Mouse (Mus musculus) liver, embryonic 14.5 days (tissue): ENCODE results near the gene Notch2. TPM values are rescaled to one million over a fixed set of nuclear protein-coding genes. Genes with fewer than 3 reads are reported as not detected.

ENCODE experiments used
- ATAC-seq: fragments of 200-750 bp; cut with Nextera tagmentation; 2 replicates; pipeline ENCODE4 v1.8.0; 2017; ENCODE audit warnings: moderate number of reproducible peaks, mild to moderate bottlenecking, moderate library complexity; ENCODE audit not compliant: insufficient read depth
- DNase-seq, 3 experiments: peaks; one replicate each; pipeline ENCODE4 v3.0.0-alpha.2; 2012 to 2013; ENCODE audit warnings: low read depth in 3 of 3, low spot score in 3 of 3
- H3K27ac ChIP-seq: fragments of 300-500 bp; sonication (generic); 2 replicates; pipeline ENCODE4 v1.5.1; 2014; ENCODE audit warnings: moderate library complexity, mild to moderate bottlenecking, control low read depth, inconsistent platforms
- H3K27me3 ChIP-seq: fragments of 300-500 bp; sonication (generic); 2 replicates; pipeline ENCODE4 v1.6.1; 2014; ENCODE audit warnings: mild to moderate bottlenecking, low read length, moderate library complexity; ENCODE audit not compliant: control insufficient read depth, insufficient read depth
- H3K36me3 ChIP-seq: fragments of 300-500 bp; sonication (generic); replicated peaks from 2 replicates; pipeline ENCODE4 v1.6.1; 2014; ENCODE audit warnings: low read depth; ENCODE audit not compliant: control insufficient read depth, insufficient read depth
- H3K4me1 ChIP-seq, 2 experiments: fragments of 200-500 bp in 1 of 2; fragments of 300-500 bp in 1 of 2; sonication (generic) in 1 of 2; replicated peaks; 2 replicates each; pipeline ENCODE4 v1.6.1; 2012 to 2014; ENCODE audit warnings: antibody characterized with exemption in 1 of 2, inconsistent platforms in 1 of 2, low read length in 1 of 2; ENCODE audit not compliant: control insufficient read depth in 2 of 2, insufficient read depth in 2 of 2
- H3K4me2 ChIP-seq: fragments of 300-500 bp; sonication (generic); 2 replicates; pipeline ENCODE4 v1.6.1; 2014; ENCODE audit warnings: low read depth, mild to moderate bottlenecking, control low read depth, moderate library complexity
- H3K4me3 ChIP-seq, 2 experiments: fragments of 200-500 bp in 1 of 2; fragments of 300-500 bp in 1 of 2; sonication (generic) in 1 of 2; 2 replicates each; pipeline ENCODE4 v1.5.1; 2012 to 2014; ENCODE audit warnings: low read depth in 2 of 2, low read length in 2 of 2, mild to moderate bottlenecking in 2 of 2, control low read depth in 1 of 2, inconsistent platforms in 1 of 2, moderate library complexity in 1 of 2; ENCODE audit not compliant: insufficient read depth in 1 of 2
- H3K9ac ChIP-seq: fragments of 300-500 bp; sonication (generic); replicated peaks from 2 replicates; pipeline ENCODE4 v1.6.1; 2014; ENCODE audit warnings: mild to moderate bottlenecking, control low read depth, moderate library complexity
- H3K9me3 ChIP-seq: fragments of 300-500 bp; sonication (generic); 2 replicates; pipeline ENCODE4 v1.6.1; 2016; ENCODE audit warnings: low read length, mixed read lengths; ENCODE audit not compliant: control insufficient read depth
- CTCF ChIP-seq: IDR thresholded peaks from 2 replicates; pipeline ENCODE4 v1.5.1; 2016; ENCODE audit warnings: antibody characterized with exemption, low read depth, control low read depth
- EP300 ChIP-seq: IDR thresholded peaks from 2 replicates; pipeline ENCODE4 v1.6.1; 2016; ENCODE audit warnings: antibody characterized with exemption, low read depth
- WGBS: fragments of 180-500 bp; shearing (Covaris S2); extraction: QIAGEN DNeasy Blood & Tissue Kit; methylation state at CpG from one replicate; pipeline ENCODE4 v1.1.7; 2014; ENCODE audit not compliant: insufficient replicate concordance; 5-methylcytosine and 5-hydroxymethylcytosine counted together
- polyA plus RNA-seq, 2 experiments: library from polyadenylated mRNA; depleted of rRNA in 1 of 2; stranded (reverse) in 1 of 2; unstranded in 1 of 2; fragments of >200 nt; fragmentation: Nextera tagmentation in 1 of 2; extraction: Ambion mirVana in 1 of 2; gene quantifications; 2 replicates each; pipeline versions ENCODE4 v1.2.1 to v1.2.3; 2012 to 2014

The Notch2 gene
- polyA plus RNA-seq, 2 experiments: 3.0 to 5.4 TPM

DNA sequence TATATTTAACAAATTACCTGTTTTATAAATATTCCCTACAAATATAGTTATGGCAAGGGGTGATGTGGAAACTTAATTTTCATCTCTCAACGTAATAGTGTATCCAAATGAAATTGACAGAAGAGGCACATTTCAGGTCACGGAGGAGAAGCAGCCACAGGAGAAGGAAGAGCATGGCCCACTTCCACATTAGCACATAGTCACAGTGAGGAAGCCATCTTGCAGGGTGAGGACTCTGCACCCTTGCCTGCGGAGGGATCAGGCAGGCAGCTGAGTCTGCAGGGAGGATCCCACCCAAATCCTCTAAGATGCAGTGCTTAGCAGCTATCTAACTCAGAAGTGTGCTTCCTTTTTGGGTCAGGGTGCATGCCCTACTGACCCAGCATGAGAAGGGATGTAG is 27.6 kb upstream of the Notch2 start:
- Histone ChIP-seq H3K36me3 (no peaks in the 10 kb centered on the region), H3K4me3 (no peak overlapping the region), H3K27me3 (no peaks in the 10 kb centered on the region), H3K9me3 (no peaks in the 10 kb centered on the region), H3K27ac (no peak overlapping the region), H3K4me2 (no peak overlapping the region), H3K4me1 (peaks cover 0 to 7% of the 10 kb centered on the region in 2 experiments; a peak in 2 of 4 replicates), H3K9ac (no peak overlapping the region)
- no peak for DNase-seq
- no peak for TF ChIP-seq EP300
- no peak for TF ChIP-seq CTCF
- no peak for ATAC-seq
- 61% methylated on average over 3 of the region's 3 CpGs for WGBS

DNA sequence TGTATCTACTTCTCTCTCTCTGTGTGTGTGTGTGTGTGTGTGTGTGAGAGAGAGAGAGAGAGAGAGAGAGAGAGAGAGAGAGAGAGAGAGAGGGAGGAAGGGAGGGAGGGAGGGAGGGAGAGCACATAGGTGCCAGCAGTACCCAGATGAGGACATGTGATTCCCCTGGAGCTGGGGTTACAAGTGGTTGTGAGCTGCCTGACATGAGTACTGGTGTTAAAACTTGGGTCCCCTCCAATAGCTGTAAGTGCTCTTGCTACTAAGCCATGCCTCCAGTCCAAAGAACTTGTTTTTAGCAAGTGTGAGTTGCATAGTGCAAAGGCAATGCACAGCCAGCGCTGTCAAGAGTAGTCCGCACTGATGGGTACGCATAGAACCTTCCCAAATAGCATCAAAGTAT is 26.2 kb upstream of the Notch2 start:
- H3K4me3 ChIP-seq: no peak overlapping the region
- H3K27me3 ChIP-seq: no peaks in the 10 kb centered on the region
- DNase-seq (no peak), ATAC-seq (no peak)
- no peaks in the 10 kb centered on the region for H3K9me3 ChIP-seq
- no peaks in the 10 kb centered on the region for H3K36me3 ChIP-seq
- no peak overlapping the region for H3K9ac ChIP-seq
- TF ChIP-seq EP300 (no peak), CTCF (no peak)
- no peak overlapping the region for H3K4me2 ChIP-seq
- peaks cover 0 to 5% of the 10 kb centered on the region in 2 experiments; a peak in 2 of 4 replicates for H3K4me1 ChIP-seq
- H3K27ac ChIP-seq: no peak overlapping the region
- WGBS: 97% methylated on average over 3 of the region's 3 CpGs

DNA sequence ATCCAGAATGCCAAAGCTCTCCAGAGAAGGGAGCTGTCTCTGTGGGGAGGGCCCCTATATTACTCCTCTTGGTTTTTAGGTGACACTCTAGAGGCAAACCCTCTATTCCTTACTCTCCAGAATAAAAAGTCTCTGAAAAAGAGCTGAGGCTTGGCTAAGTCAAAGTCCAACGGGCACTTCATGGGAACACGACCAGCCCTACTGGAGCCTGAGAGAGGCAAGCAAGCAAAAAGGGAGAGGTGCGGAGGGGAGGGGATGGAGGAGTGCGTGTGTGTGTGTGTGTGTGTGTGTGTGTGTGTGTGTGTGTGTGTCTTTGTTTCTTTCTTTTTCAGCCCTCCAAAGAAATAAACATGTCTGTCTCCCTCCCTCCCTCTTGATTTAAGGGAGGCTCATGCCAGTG is 24.6 kb upstream of the Notch2 start:
- Histone ChIP-seq H3K27me3 (no peaks in the 10 kb centered on the region), H3K4me2 (no peak overlapping the region), H3K4me1 (peaks cover 0 to 5% of the 10 kb centered on the region in 2 experiments; a peak in 2 of 4 replicates), H3K4me3 (no peak overlapping the region), H3K36me3 (no peaks in the 10 kb centered on the region), H3K9ac (no peak overlapping the region), H3K9me3 (no peaks in the 10 kb centered on the region), H3K27ac (no peak overlapping the region)
- ATAC-seq (no peak), DNase-seq (no peak)
- TF ChIP-seq EP300 (no peak), CTCF (no peak)
- 66% methylated on average over 4 of the region's 4 CpGs for WGBS

DNA sequence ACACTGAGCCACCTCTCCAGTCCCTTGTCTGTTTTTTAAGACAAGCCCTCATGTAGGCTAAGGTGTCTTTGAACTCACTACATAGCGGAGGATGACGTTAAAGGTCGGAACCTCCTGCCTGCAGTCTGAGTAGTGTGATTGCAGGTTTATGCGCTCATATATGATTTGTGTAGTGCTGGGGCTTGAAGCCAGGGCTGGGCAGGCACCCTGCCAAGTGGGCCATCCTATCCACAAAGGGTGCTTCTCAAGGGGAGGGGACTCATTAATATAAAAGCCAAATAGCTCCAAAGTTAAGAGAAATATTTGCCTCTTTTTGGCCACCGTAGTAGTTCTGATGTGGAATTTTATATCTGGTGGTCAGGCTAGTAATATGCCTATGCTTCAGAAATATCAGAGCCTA is 22.8 kb upstream of the Notch2 start:
- DNase-seq: no peak
- H3K27ac ChIP-seq: no peak overlapping the region
- no peaks in the 10 kb centered on the region for H3K9me3 ChIP-seq
- 83% methylated on average over 5 of the region's 5 CpGs for WGBS
- no peak overlapping the region for H3K4me2 ChIP-seq
- peaks cover 0 to 5% of the 10 kb centered on the region in 2 experiments; a peak in 2 of 4 replicates for H3K4me1 ChIP-seq
- H3K27me3 ChIP-seq: no peaks in the 10 kb centered on the region
- TF ChIP-seq CTCF (no peak), EP300 (no peak)
- no peak overlapping the region for H3K4me3 ChIP-seq
- H3K36me3 ChIP-seq: no peaks in the 10 kb centered on the region
- H3K9ac ChIP-seq: no peak overlapping the region
- ATAC-seq: no peak

DNA sequence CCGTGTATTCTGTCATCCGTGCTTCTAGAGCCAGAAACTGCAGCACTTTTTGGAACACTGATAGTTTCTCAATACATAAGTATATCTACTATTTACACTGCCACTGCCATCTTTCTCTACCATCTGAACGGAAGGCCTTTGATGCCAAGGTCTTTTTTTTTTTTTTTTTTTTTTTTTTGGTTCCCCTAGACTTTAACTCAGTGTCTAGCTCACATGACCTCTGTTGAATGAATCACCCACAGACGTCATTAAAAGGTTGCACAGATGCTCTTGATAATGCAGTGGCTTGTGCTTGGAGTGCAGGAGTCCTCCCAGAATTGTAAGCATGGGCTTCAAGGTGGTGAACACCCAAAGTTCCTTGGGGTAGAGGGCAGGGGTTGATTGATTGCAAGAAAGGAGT is 21.0 kb upstream of the Notch2 start:
- H3K4me3 ChIP-seq: no peak overlapping the region
- no peaks in the 10 kb centered on the region for H3K36me3 ChIP-seq
- H3K4me2 ChIP-seq: no peak overlapping the region
- no peak overlapping the region for H3K27ac ChIP-seq
- H3K4me1 ChIP-seq: peaks cover 0 to 3% of the 10 kb centered on the region in 2 experiments; a peak in 2 of 4 replicates
- no peak for ATAC-seq
- no peak overlapping the region for H3K9ac ChIP-seq
- 58% methylated on average over 4 of the region's 4 CpGs for WGBS
- no peak for TF ChIP-seq CTCF
- H3K27me3 ChIP-seq: no peaks in the 10 kb centered on the region
- no peak for DNase-seq
- no peaks in the 10 kb centered on the region for H3K9me3 ChIP-seq
